Comparison of ENCODE assay signal across 11 mouse cellular contexts in the genomic region with DNA sequence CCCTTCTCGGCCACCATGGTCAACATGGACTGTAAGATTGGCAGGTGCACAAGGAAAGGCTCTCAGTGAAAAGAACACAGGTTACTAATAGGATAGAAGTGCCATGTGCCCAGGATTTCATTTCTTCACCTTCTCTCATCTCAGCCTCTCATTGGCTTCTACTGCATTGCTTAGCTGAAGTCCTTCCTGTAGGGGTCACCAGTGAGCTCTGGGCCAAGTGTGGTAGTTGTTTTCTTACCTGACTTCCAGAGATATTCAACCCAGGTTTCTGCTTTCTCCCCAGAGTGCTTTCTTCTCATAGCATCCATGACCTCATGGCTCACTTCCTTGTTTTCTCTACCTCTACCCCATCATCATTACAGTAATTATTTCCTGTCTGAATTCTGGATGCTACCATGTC.
DNase-seq lines count a peak whose midpoint lies in the region; ATAC-seq and TF ChIP-seq lines count a peak whose summit lies in the region.
"Had no signal": no experiment of that assay in that cellular context is flagged by ENCODE, and none has a peak within 500 bp of the region (broad histone marks: within the 10 kb centered on the region; RNA-seq: fewer than 3 reads in every experiment).

No protein-coding gene starts in this region.

- H3K36me3 ChIP-seq in heart, postnatal 0 days (replicated peaks; ENCODE audit: control insufficient read depth, insufficient read depth, low read length) = no peaks in the 10 kb centered on the region
- no peaks in the 10 kb centered on the region for H3K36me3 ChIP-seq in heart, embryonic 10.5 days
- H3K36me3 ChIP-seq: neural tube, embryonic 12.5 days had no signal

- H3K27ac ChIP-seq in heart, postnatal 0 days (ENCODE audit: low read depth) = no peak overlapping the region
- no peak overlapping the region for H3K27ac ChIP-seq in heart, embryonic 10.5 days
- H3K27ac ChIP-seq: forebrain, embryonic 13.5 days; neural tube, embryonic 12.5 days had no signal

- H3K4me1 ChIP-seq in heart, postnatal 0 days (ENCODE audit: control insufficient read depth, insufficient read depth) = no peaks in the 10 kb centered on the region
- H3K4me1 ChIP-seq in heart, embryonic 10.5 days = no peaks in the 10 kb centered on the region
- H3K4me1 ChIP-seq: forebrain, embryonic 13.5 days; neural tube, embryonic 12.5 days had no signal

- TF ChIP-seq EP300 in heart, postnatal 0 days (IDR thresholded peaks at IDR 0.05; ENCODE audit: low read depth) = no peak

- H3K9me3 ChIP-seq in heart, postnatal 0 days (replicated peaks; ENCODE audit: control insufficient read depth, low read length) = no peaks in the 10 kb centered on the region
- no peaks in the 10 kb centered on the region for H3K9me3 ChIP-seq in heart, embryonic 10.5 days
- H3K9me3 ChIP-seq: forebrain, embryonic 13.5 days; neural tube, embryonic 12.5 days had no signal

- H3K27me3 ChIP-seq in heart, postnatal 0 days (ENCODE audit: control insufficient read depth, insufficient read depth, low read length) = no peaks in the 10 kb centered on the region
- H3K27me3 ChIP-seq in heart, embryonic 10.5 days (ENCODE audit: insufficient read depth, poor library complexity, severe bottlenecking) = no peaks in the 10 kb centered on the region
- H3K27me3 ChIP-seq: forebrain, embryonic 13.5 days; neural tube, embryonic 12.5 days had no signal

- H3K9ac ChIP-seq in heart, postnatal 0 days (replicated peaks; ENCODE audit: low read depth, low read length) = no peak overlapping the region
- H3K9ac ChIP-seq: forebrain, embryonic 13.5 days; neural tube, embryonic 12.5 days had no signal

- H3K4me2 ChIP-seq in heart, postnatal 0 days (ENCODE audit: low read depth, low read length) = no peak overlapping the region
- H3K4me2 ChIP-seq: forebrain, embryonic 13.5 days; neural tube, embryonic 12.5 days had no signal

- 70% methylated on average over 1 of the region's 1 CpGs for WGBS in heart, postnatal 0 days
- 85% methylated on average over 1 of the region's 1 CpGs for WGBS in heart, embryonic 10.5 days

- TF ChIP-seq CTCF in heart, postnatal 0 days (IDR thresholded peaks at IDR 0.05; ENCODE audit: low read depth) = peak; percentile 30; the same call in 1 of the 2 replicates

- DNase-seq in heart, postnatal 0 days (ENCODE audit: low spot score) = no peak
- DNase-seq in heart, postnatal 4 days = no peak
- peak; percentile 51 for DNase-seq in 416B (ENCODE audit: low read depth)
- DNase-seq in T-cell, adult 2 months (ENCODE audit: low spot score) = peak; percentile 34
- DNase-seq in lung, postnatal 36 days = peak; percentile 60
- no peak for DNase-seq in heart, embryonic 10.5 days (ENCODE audit: low spot score)
- no peak for DNase-seq in cerebellum, postnatal 14 days
- no peak for DNase-seq in layer of hippocampus, postnatal 36 days
- DNase-seq: cerebellum, adult 9-11 months had no signal

- no peak for ATAC-seq in heart, postnatal 0 days (ENCODE audit: insufficient read depth, low read depth)
- ATAC-seq: forebrain, embryonic 13.5 days had no signal

- no peak overlapping the region for H3K4me3 ChIP-seq in heart, postnatal 0 days (ENCODE audit: low read depth, low read length)
- H3K4me3 ChIP-seq in heart, embryonic 10.5 days = no peak overlapping the region
- H3K4me3 ChIP-seq: forebrain, embryonic 13.5 days; neural tube, embryonic 12.5 days had no signal

Comparison
In these comparisons a context has a peak if more than half of its experiments do, and no peak if none do; other contexts are left out.
1. DNase-seq: peak in 416B (single experiment), T-cell, adult 2 months (single experiment) and lung, postnatal 36 days (single experiment); none in heart, postnatal 0 days (single experiment), heart, postnatal 4 days (single experiment), heart, embryonic 10.5 days (single experiment), cerebellum, postnatal 14 days (0 of 2) and layer of hippocampus, postnatal 36 days (0 of 2).